Mouse (Mus musculus) inflammation-experienced regulatory T-cells, adult 6 months (primary cell): Measurements from ENCODE around the gene Alk. TPM values are rescaled to one million over a fixed set of nuclear protein-coding genes. Genes with fewer than 3 reads are reported as not detected.

Source experiments
- ATAC-seq: one replicate; pipeline ENCODE4 v1.8.0; 2017
- polyA plus RNA-seq, 3 experiments: library from polyadenylated mRNA; unstranded; fragments of 100-300 nt; shearing (Covaris generic); gene quantifications; one replicate each; pipeline ENCODE4 v1.2.1; 2017

The Alk gene
- polyA plus RNA-seq: under 1 TPM in 1 of 3 experiments, not detected in 2; 0.13 TPM

GRCm38 (mm10) chr17:72604610-72604980 lies at the start of gene Alk:
Alk (minus strand) TSS chr17:72604627.
- ATAC-seq: no peak

GRCm38 (mm10) chr17:72652801-72653200 lies 48.4 kb upstream of the Alk start:
- no peak for ATAC-seq

- no peak for ATAC-seq
These were observed 44.3 kb upstream of the Alk start for GRCm38 (mm10) chr17:72648607-72649217.

- ATAC-seq: no peak
These were observed 41.7 kb upstream of the Alk start for GRCm38 (mm10) chr17:72646167-72646566.

- ATAC-seq: no peak
These were observed 35.7 kb upstream of the Alk start for GRCm38 (mm10) chr17:72640095-72640494.

- no peak for ATAC-seq
These were observed 35.0 kb upstream of the Alk start for GRCm38 (mm10) chr17:72639400-72639799.

GRCm38 (mm10) chr17:72606251-72606650 lies 1.8 kb upstream of the Alk start:
- ATAC-seq: no peak

GRCm38 (mm10) chr17:72603886-72604609 lies 379 bp downstream of the Alk start:
- no peak for ATAC-seq

GRCm38 (mm10) chr17:72603118-72603885 lies 1.1 kb downstream of the Alk start:
- no peak for ATAC-seq

GRCm38 (mm10) chr17:72600806-72601205 lies 3.6 kb downstream of the Alk start:
- ATAC-seq: no peak

GRCm38 (mm10) chr17:72587671-72588070 lies 16.8 kb downstream of the Alk start:
- ATAC-seq: no peak

GRCm38 (mm10) chr17:72580142-72580541 lies 24.3 kb downstream of the Alk start:
- ATAC-seq: no peak

- ATAC-seq: no peak
These were observed 25.1 kb downstream of the Alk start for GRCm38 (mm10) chr17:72579321-72579720.

- ATAC-seq: no peak
These were observed 33.0 kb downstream of the Alk start for GRCm38 (mm10) chr17:72571379-72571778.

GRCm38 (mm10) chr17:72569491-72569890 lies 34.9 kb downstream of the Alk start:
- no peak for ATAC-seq

- ATAC-seq: no peak
These were observed 41.0 kb downstream of the Alk start for GRCm38 (mm10) chr17:72563423-72563822.

- no peak for ATAC-seq
These were observed 43.0 kb downstream of the Alk start for GRCm38 (mm10) chr17:72561471-72561870.

- ATAC-seq: no peak
These were observed 43.7 kb downstream of the Alk start for GRCm38 (mm10) chr17:72560771-72561170.

GRCm38 (mm10) chr17:72557029-72557735 lies 47.2 kb downstream of the Alk start:
- ATAC-seq: no peak

- no peak for ATAC-seq
These were observed 58.2 kb downstream of the Alk start for GRCm38 (mm10) chr17:72546274-72546673.

GRCm38 (mm10) chr17:72535304-72535703 lies 69.1 kb downstream of the Alk start:
- no peak for ATAC-seq

- no peak for ATAC-seq
These were observed 72.2 kb downstream of the Alk start for GRCm38 (mm10) chr17:72532266-72532665.

GRCm38 (mm10) chr17:72528481-72528880 lies 75.9 kb downstream of the Alk start:
- ATAC-seq: no peak
